Mouse (Mus musculus): Measurements from ENCODE around the gene Csnk2b.

The Csnk2b gene

GRCm38 (mm10) chr17:35121871-35122303, at the start of gene Csnk2b:
Gene Csnk2b (minus strand): TSS chr17:35122053.
- DNase-seq, result peak; percentile 28 to 55

GRCm38 (mm10) chr17:35168541-35169207, 46.8 kb upstream of the Csnk2b start:
- peak in 1 of 2 experiments; percentile 28 for DNase-seq

GRCm38 (mm10) chr17:35167794-35168193, 45.9 kb upstream of the Csnk2b start:
- DNase-seq, result no peak

DNA sequence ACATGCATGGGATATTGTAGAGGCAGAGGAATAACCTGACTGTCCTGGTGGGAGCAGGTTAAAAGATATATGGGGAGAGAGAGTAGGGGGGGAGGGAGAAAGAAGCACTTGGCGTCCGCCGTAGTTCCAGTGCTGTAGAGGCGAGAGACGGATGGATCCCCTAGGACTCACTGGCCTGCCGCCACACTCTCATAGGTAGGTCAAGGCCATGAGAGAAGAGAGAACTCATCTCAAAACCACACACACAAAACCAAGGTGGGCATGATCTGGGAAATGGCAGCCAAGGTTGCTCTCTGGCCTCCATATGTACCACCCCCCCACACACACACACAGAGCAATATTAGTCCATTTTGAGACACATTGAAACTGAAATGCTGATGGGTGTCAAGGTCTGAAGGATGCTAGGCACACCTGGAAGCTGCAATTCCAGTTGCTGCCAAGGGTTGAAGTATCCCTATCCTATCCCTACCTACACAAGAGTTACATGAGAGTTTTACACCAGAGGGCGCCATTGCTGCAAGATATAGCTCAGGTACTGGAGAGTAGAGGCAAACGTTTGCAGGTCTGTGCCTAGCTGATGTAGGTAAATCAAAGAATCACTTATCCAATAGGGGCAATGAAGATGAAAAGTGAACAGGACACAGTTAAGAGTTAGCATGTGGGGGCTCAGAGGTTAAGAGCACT, 44.6 kb upstream of the Csnk2b start:
- peak; percentile 63 to 64 for DNase-seq

GRCm38 (mm10) chr17:35165451-35166155, 43.8 kb upstream of the Csnk2b start:
- no peak for DNase-seq

- peak; percentile 95 to 97 for DNase-seq
Observed at GRCm38 (mm10) chr17:35164568-35165450, 43.0 kb upstream of the Csnk2b start, which contains the start of gene Prrc2a. Gene Prrc2a (minus strand): TSS chr17:35164897.

GRCm38 (mm10) chr17:35164218-35164567, 42.3 kb upstream of the Csnk2b start:
- no peak for DNase-seq

- DNase-seq, result no peak
Observed at GRCm38 (mm10) chr17:35163326-35164081, 41.7 kb upstream of the Csnk2b start.

DNA sequence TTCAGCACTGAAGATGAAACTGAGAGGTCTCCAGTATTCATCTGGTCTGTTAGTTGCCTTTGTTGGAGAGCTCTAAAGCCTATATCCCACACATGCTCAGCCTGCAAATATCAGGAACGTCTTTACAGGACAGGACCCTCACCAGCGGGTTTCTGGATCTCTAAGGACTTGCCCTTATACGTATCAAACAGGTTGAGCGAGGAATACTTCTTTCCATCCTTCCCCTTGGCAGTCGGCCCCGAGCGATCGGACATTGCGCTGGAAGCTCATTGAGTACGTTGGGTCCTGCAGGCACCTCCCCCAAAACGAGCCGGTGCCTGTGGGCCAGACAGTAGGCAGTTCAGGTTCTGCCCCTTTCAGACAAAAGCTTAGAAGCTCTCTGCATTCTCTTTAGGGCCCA, 40.9 kb upstream of the Csnk2b start:
- no peak for DNase-seq

- DNase-seq, result no peak
Observed at GRCm38 (mm10) chr17:35162121-35162520, 40.3 kb upstream of the Csnk2b start.

DNA sequence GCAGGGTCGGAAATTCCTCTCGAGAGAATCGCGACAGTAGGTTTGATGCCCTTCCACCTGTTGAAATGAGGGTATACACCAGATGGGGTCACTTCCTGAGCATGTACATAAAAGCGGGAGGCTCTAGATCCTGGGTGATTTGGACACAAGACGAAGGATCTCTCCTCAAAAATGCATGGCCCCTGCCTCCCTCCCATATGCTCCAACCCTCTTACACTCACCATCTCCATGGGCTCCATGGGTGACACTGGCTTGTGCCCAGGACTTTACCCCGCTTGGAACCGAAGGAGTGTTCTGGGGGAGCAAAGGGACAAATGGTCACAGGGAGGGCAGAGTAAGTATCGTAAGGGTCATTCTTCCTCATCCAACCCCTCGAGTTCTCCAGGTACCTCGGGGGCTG, 39.6 kb upstream of the Csnk2b start:
- no peak for DNase-seq

DNA sequence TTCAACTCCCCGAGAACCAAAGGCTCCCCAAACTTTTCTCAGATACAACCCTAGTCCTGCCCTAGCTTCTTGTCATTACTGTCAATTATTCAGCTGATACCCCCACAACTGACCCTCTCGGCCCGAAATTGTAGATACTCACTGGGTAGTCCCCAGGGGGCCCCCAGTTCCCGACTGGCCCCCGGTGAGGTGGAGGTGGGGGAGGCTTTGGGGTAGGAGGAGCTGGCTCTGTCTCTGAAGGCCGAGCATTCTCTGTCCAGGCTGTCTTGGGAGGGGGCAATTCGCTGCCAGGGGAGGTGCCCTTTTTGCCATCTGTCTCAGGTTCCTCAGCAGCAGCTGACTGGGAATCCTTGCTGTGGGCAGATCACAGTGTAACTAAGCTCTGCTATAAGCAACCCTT, 37.8 kb upstream of the Csnk2b start:
- no peak for DNase-seq

GRCm38 (mm10) chr17:35158850-35159593, 37.2 kb upstream of the Csnk2b start:
- DNase-seq, result no peak

GRCm38 (mm10) chr17:35157661-35158175, 35.9 kb upstream of the Csnk2b start:
- DNase-seq, result no peak

DNA sequence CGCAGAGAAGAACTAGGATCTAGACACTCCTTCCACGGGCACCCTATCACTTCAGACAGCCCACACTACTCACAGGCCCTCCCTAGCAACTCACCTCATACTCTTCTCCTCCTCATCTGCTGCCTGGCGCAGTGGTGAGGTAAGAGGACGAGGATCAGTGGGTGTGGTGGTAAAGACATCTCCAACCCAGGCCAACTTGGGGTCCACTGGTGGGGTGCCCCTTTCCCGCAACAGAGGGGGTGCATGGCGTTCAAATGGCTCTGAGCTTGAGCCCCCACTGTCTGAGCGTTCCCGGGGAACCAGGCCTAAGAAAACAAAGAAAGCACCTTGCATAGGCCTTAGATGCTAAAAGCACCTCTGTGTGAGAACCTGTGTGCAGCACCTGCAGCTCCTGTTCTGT, 35.4 kb upstream of the Csnk2b start:
- DNase-seq, result no peak

- no peak for DNase-seq
Observed at GRCm38 (mm10) chr17:35156461-35157200, 34.8 kb upstream of the Csnk2b start.

DNA sequence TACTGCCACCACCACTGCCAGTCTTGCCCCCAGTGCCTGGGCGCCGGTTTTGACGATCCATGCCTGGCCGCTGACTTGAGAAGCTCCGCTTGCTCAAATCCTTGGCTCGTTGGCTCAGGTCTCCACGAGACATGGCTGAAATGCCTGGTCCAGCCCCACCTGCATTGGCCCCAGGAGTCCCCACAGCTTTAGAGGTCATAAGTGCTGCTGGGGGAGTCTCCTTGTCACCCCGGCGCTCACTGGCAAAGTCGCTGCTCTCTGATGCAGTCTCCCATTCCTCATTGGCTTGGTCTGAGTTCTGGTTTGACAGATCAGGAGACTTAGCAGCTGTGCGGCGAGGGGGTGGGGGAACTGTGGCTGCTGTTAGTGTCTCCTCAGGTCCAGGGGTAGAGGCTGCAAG, 33.6 kb upstream of the Csnk2b start:
- DNase-seq, result peak in 1 of 2 experiments; percentile 17

DNA sequence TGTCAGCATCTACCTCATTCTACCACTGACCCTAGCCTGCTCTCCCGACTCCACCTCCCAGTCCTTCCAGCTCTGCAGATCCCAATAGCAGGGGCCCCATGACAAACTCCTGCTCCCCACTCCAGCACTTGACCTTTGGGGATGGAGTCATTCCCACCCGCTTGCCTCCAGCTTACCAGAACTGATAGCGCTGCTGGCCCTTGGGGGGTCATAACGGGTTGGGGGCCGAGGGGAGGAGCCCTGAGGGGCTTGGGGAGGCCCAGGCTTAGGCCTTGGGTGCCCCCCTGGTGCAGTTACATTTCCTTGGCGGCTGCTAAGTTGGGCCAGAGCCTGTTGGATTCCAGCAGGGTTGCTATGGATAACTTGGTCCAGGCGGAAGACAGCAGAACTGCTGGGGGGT, 32.8 kb upstream of the Csnk2b start:
- peak in 1 of 2 experiments; percentile 23 for DNase-seq

- peak in 1 of 2 experiments; percentile 4 for DNase-seq
Observed at GRCm38 (mm10) chr17:35153931-35154330, 32.1 kb upstream of the Csnk2b start.

DNA sequence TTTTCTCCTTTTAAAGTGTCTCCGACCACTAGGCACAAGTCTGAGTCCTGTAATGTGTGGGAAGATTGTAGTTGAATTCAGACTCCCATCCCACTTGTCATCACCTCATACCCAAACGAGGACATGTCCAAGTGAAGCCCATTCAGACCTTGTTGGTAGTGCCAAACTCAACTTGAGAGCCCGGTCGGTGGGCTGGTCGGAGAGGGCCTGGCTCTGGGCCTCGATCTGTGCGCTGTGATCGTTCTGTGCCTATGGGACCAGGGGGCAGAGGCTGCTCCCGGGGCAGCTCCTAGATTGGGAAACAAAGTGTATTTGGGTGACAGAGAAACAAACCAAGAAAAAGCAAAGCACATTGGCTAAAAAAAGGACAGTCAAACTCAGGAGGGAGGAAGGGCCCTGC, 31.2 kb upstream of the Csnk2b start:
- peak in 1 of 2 experiments; percentile 5 for DNase-seq
